Mouse (Mus musculus): ENCODE data around the gene Ica1. TPM values are rescaled to one million over a fixed set of nuclear protein-coding genes. Genes with fewer than 3 reads are reported as not detected.

The Ica1 gene
- polyA plus RNA-seq, 1 experiment from 2014 or later, result 18.4 TPM

DNA sequence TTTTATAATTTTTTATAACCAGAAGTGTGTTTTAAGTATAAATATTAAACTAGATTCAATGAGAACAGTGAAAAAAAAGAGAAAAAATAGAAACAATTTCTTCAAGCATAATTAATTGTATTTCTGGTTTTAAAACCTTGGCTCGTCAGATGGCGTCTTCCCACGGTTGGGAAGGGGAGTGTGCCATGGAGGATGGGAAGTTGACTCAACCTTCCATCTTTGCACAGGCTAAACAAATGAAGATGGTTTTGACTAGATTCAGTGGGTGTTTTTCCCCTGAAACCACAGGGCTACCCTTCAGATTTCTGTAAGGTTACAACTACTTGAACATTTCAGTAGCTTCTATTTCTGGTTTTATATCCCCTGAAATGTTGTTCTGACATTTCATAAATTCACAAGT lies 12.5 kb downstream of the Ica1 start:
- Histone ChIP-seq H3K36me3 (no peaks in the 10 kb centered on the region), H3K9me3 (no peaks in the 10 kb centered on the region), H3K9ac (replicated peaks) (no peak overlapping the region), H3K4me3 (no peak overlapping the region), H3K27ac (replicated peaks) (no peak overlapping the region), H3K4me2 (replicated peaks) (no peak overlapping the region), H3K27me3 (no peaks in the 10 kb centered on the region), H3K4me1 (no peaks in the 10 kb centered on the region; the same call in 1 of the 2 replicates)
- 94% methylated on average over 3 of the region's 3 CpGs for WGBS
- ATAC-seq (ENCODE audit: low FRiP score, low read depth), result no peak

DNA sequence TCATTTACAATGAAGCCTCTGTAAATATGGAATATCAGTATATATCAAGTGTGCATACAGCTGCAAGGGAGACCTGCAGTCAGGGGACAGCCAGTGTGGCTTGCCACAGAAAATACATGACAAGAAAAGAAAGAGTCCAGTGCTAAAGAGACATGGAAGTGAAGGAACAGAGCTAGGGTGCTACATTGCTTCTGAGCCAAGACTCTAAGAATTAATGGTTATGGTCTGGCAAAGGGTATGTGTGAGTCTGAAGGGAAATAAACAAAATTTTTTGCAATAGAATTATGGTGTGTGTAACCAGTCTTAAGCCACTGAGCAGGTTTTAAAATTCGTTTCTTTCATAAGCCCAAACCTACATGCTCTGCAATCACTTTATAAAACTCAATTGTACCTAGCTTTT lies 13.2 kb downstream of the Ica1 start:
- no peak for ATAC-seq (ENCODE audit: low FRiP score, low read depth)
- 65% methylated on average over 1 of the region's 1 CpGs for WGBS
- H3K9me3 ChIP-seq, result no peaks in the 10 kb centered on the region

GRCm38 (mm10) chr6:8760708-8761294 lies 17.5 kb downstream of the Ica1 start:
- H3K4me3 ChIP-seq, result no peak overlapping the region
- no peaks in the 10 kb centered on the region for H3K4me1 ChIP-seq
- WGBS, result 85% methylated on average over 5 of the region's 5 CpGs
- ATAC-seq (ENCODE audit: low FRiP score, low read depth), result no peak
- H3K9ac ChIP-seq (replicated peaks), result no peak overlapping the region
- no peaks in the 10 kb centered on the region for H3K9me3 ChIP-seq
- H3K36me3 ChIP-seq, result no peaks in the 10 kb centered on the region
- H3K4me2 ChIP-seq (replicated peaks), result no peak overlapping the region
- H3K27me3 ChIP-seq, result no peaks in the 10 kb centered on the region
- no peak overlapping the region for H3K27ac ChIP-seq (replicated peaks)

More for the DNA sequence above, 13.2 kb downstream of the Ica1 start:
- H3K36me3 ChIP-seq, result no peaks in the 10 kb centered on the region
- H3K27me3 ChIP-seq, result no peaks in the 10 kb centered on the region
- H3K4me1 ChIP-seq, result no peaks in the 10 kb centered on the region; the same call in 1 of the 2 replicates
- no peak overlapping the region for H3K4me3 ChIP-seq
- H3K27ac ChIP-seq (replicated peaks), result no peak overlapping the region
- no peak overlapping the region for H3K9ac ChIP-seq (replicated peaks)
- no peak overlapping the region for H3K4me2 ChIP-seq (replicated peaks)

- Histone ChIP-seq H3K9me3 (no peaks in the 10 kb centered on the region), H3K27ac (replicated peaks) (no peak overlapping the region), H3K4me2 (replicated peaks) (no peak overlapping the region), H3K9ac (replicated peaks) (no peak overlapping the region), H3K36me3 (no peaks in the 10 kb centered on the region), H3K27me3 (no peaks in the 10 kb centered on the region), H3K4me1 (no peaks in the 10 kb centered on the region), H3K4me3 (no peak overlapping the region)
- 83% methylated on average over 1 of the region's 1 CpGs for WGBS
- ATAC-seq (ENCODE audit: low FRiP score, low read depth), result no peak
Observed at GRCm38 (mm10) chr6:8759901-8760300, 18.4 kb downstream of the Ica1 start.

DNA sequence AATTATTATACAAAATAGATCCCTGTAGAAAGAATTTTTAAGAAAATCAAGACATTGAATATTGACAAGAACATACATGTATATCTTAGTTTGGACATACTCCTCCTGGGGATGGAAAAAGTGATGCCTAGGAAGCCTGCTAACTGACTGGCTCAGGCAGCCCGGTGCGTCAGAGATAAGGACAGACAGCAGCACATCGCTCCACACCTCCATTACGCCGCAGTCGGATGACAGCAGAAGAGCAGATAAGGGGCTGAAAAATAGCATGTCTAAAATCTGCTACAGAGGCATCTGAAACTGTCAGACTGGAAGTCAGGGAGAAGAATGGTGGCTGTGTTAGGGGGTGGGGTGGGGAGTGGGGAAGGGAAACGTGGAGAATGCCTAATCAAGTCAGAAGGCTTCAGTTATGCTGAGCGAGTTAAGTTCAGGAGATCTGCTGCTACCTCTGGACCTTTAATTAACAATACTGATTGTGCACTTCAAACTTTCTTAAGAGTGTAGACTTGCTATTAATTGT lies 22.5 kb downstream of the Ica1 start:
- Histone ChIP-seq H3K9me3 (no peaks in the 10 kb centered on the region), H3K9ac (replicated peaks) (no peak overlapping the region), H3K4me2 (replicated peaks) (no peak overlapping the region), H3K27ac (replicated peaks) (no peak overlapping the region), H3K36me3 (no peaks in the 10 kb centered on the region), H3K27me3 (no peaks in the 10 kb centered on the region), H3K4me1 (no peaks in the 10 kb centered on the region), H3K4me3 (no peak overlapping the region)
- 77% methylated on average over 8 of the region's 8 CpGs for WGBS
- ATAC-seq (ENCODE audit: low FRiP score, low read depth), result no peak

DNA sequence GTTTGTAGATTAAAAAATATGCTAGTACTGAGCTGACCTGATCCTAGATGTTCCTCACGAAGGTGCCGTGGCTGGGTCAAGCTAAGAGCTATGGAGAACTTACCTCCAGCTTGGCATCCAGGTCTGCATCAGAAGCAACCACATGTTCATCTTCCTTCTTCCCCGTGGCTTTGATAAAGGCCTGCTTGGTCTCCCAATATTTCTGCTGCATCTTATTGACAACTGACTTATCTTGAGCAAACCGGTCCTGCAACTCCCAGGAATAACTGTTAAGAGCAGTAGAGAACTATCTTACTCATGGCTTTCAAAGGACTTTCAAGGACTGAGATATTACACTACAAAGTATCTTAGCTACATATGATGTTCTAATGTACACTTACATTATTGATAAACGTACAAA lies 23.8 kb downstream of the Ica1 start:
- Histone ChIP-seq H3K9me3 (no peaks in the 10 kb centered on the region), H3K4me2 (replicated peaks) (no peak overlapping the region), H3K36me3 (no peaks in the 10 kb centered on the region), H3K27me3 (no peaks in the 10 kb centered on the region), H3K27ac (replicated peaks) (no peak overlapping the region), H3K4me1 (no peaks in the 10 kb centered on the region), H3K9ac (replicated peaks) (no peak overlapping the region), H3K4me3 (no peak overlapping the region)
- whole genome bisulfite sequencing, result 93% methylated on average over 5 of the region's 5 CpGs
- no peak for ATAC-seq (ENCODE audit: low FRiP score, low read depth)

- no peak for ATAC-seq (ENCODE audit: low FRiP score, low read depth)
- no peak overlapping the region for H3K9ac ChIP-seq (replicated peaks)
- H3K36me3 ChIP-seq, result no peaks in the 10 kb centered on the region
- H3K27me3 ChIP-seq, result no peaks in the 10 kb centered on the region
- H3K9me3 ChIP-seq, result no peaks in the 10 kb centered on the region
- H3K27ac ChIP-seq (replicated peaks), result no peak overlapping the region
- H3K4me2 ChIP-seq (replicated peaks), result no peak overlapping the region
- 67% methylated on average over 2 of the region's 2 CpGs for WGBS
- H3K4me3 ChIP-seq, result no peak overlapping the region
- H3K4me1 ChIP-seq, result no peaks in the 10 kb centered on the region
Observed at GRCm38 (mm10) chr6:8753723-8754036, 24.6 kb downstream of the Ica1 start.

- Histone ChIP-seq H3K4me2 (replicated peaks) (no peak overlapping the region), H3K9ac (replicated peaks) (no peak overlapping the region), H3K4me1 (no peaks in the 10 kb centered on the region), H3K36me3 (no peaks in the 10 kb centered on the region), H3K27ac (replicated peaks) (no peak overlapping the region), H3K4me3 (no peak overlapping the region), H3K9me3 (no peaks in the 10 kb centered on the region), H3K27me3 (no peaks in the 10 kb centered on the region)
- ATAC-seq (ENCODE audit: low FRiP score, low read depth), result no peak
- WGBS, result 82% methylated on average over 6 of the region's 6 CpGs
Observed at GRCm38 (mm10) chr6:8752984-8753722, 25.1 kb downstream of the Ica1 start.

GRCm38 (mm10) chr6:8744886-8745285 lies 33.4 kb downstream of the Ica1 start:
- 87% methylated on average over 7 of the region's 7 CpGs for WGBS
- ATAC-seq (ENCODE audit: low FRiP score, low read depth), result no peak
- no peaks in the 10 kb centered on the region for H3K27me3 ChIP-seq
- H3K4me1 ChIP-seq, result no peaks in the 10 kb centered on the region
- no peak overlapping the region for H3K27ac ChIP-seq (replicated peaks)
- no peak overlapping the region for H3K4me3 ChIP-seq
- H3K9me3 ChIP-seq, result no peaks in the 10 kb centered on the region
- H3K9ac ChIP-seq (replicated peaks), result no peak overlapping the region
- no peaks in the 10 kb centered on the region for H3K36me3 ChIP-seq
- no peak overlapping the region for H3K4me2 ChIP-seq (replicated peaks)

- no peak overlapping the region for H3K4me2 ChIP-seq (replicated peaks)
- no peaks in the 10 kb centered on the region for H3K36me3 ChIP-seq
- H3K27ac ChIP-seq (replicated peaks), result no peak overlapping the region
- WGBS, result 89% methylated on average over 4 of the region's 4 CpGs
- ATAC-seq (ENCODE audit: low FRiP score, low read depth), result no peak
- H3K4me1 ChIP-seq, result no peaks in the 10 kb centered on the region
- no peaks in the 10 kb centered on the region for H3K9me3 ChIP-seq
- no peak overlapping the region for H3K4me3 ChIP-seq
- no peaks in the 10 kb centered on the region for H3K27me3 ChIP-seq
- no peak overlapping the region for H3K9ac ChIP-seq (replicated peaks)
Observed at GRCm38 (mm10) chr6:8744273-8744785, 34.0 kb downstream of the Ica1 start.

- Histone ChIP-seq H3K4me3 (no peak overlapping the region), H3K4me2 (replicated peaks) (no peak overlapping the region), H3K4me1 (no peaks in the 10 kb centered on the region), H3K27ac (replicated peaks) (no peak overlapping the region), H3K27me3 (no peaks in the 10 kb centered on the region), H3K9ac (replicated peaks) (no peak overlapping the region), H3K9me3 (no peaks in the 10 kb centered on the region), H3K36me3 (no peaks in the 10 kb centered on the region)
- 30% methylated on average over 3 of the region's 3 CpGs for WGBS
- ATAC-seq (ENCODE audit: low FRiP score, low read depth), result no peak
Observed at GRCm38 (mm10) chr6:8742449-8742848, 35.8 kb downstream of the Ica1 start.

DNA sequence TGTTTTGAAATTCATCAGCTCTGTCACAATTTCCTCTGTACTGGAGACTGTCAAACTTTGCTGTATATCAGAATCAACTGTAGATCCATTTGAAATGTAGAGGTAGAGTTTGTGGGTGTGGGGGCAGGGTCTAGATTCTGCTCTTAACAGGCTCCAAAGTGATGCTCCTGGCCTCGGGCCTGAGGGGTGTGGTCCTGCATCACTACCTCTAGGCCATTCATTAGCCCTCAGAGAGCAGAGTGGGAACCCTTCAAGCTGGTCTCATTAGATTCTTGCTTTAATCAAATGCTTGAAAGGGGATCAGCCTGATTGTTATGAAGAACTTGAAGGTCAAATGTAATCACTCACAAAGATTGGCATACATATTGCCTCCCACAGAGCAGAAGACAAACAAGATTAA lies 36.6 kb downstream of the Ica1 start:
- Histone ChIP-seq H3K36me3 (no peaks in the 10 kb centered on the region), H3K27me3 (no peaks in the 10 kb centered on the region), H3K4me1 (no peaks in the 10 kb centered on the region), H3K9ac (replicated peaks) (no peak overlapping the region), H3K27ac (replicated peaks) (no peak overlapping the region), H3K9me3 (no peaks in the 10 kb centered on the region), H3K4me3 (no peak overlapping the region), H3K4me2 (replicated peaks) (no peak overlapping the region)
- ATAC-seq (ENCODE audit: low FRiP score, low read depth), result no peak
- WGBS, result 48% methylated on average over 1 of the region's 1 CpGs
